Mouse (Mus musculus) kidney, adult 2 months (tissue): ENCODE measurements around the gene Mrtfb. TPM values are rescaled to one million over a fixed set of nuclear protein-coding genes. Genes with fewer than 3 reads are reported as not detected.

ENCODE experiments used
- DNase-seq: peaks from one replicate; pipeline ENCODE4 v3.0.0; 2021
- H3K27ac ChIP-seq: fragments of 200-500 bp; 2 replicates; pipeline ENCODE4 v1.5.1; 2012; ENCODE audit warnings: low read depth, low read length, control low read depth, inconsistent platforms; ENCODE audit not compliant: insufficient read depth
- H3K27me3 ChIP-seq: fragments of 200-500 bp; replicated peaks from 2 replicates; pipeline ENCODE4 v1.6.1; 2012; ENCODE audit warnings: mild to moderate bottlenecking, moderate library complexity, low read length, inconsistent platforms; ENCODE audit not compliant: control insufficient read depth, insufficient read depth
- H3K36me3 ChIP-seq: fragments of 200-500 bp; 2 replicates; pipeline ENCODE4 v1.6.1; 2012; ENCODE audit warnings: mild to moderate bottlenecking, moderate library complexity, low read length, inconsistent platforms; ENCODE audit not compliant: control insufficient read depth, insufficient read depth
- H3K4me1 ChIP-seq: fragments of 200-500 bp; 2 replicates; pipeline ENCODE4 v1.6.1; 2011; ENCODE audit warnings: low read length; ENCODE audit not compliant: control insufficient read depth, insufficient read depth
- H3K4me3 ChIP-seq: fragments of 200-500 bp; 2 replicates; pipeline ENCODE4 v1.5.1; 2011; ENCODE audit warnings: mild to moderate bottlenecking, low read depth, low read length, control low read depth; ENCODE audit not compliant: insufficient read depth
- CTCF ChIP-seq: fragments of 200-500 bp; conservative IDR thresholded peaks from 2 replicates; pipeline ENCODE4 v1.5.1; 2011; ENCODE audit warnings: low read depth, mild to moderate bottlenecking, control low read depth, low read length, moderate library complexity, mixed read lengths; ENCODE audit not compliant: insufficient read depth, insufficient read length
- POLR2A ChIP-seq: fragments of 200-500 bp; IDR thresholded peaks from one replicate; pipeline ENCODE4 v1.6.1; 2011; ENCODE audit warnings: low read depth, low read length, control low read depth
- WGBS: fragments of 180-500 bp; shearing (Covaris S2); methylation state at CpG from one replicate; pipeline ENCODE4 v1.1.7; 2018; 5-methylcytosine and 5-hydroxymethylcytosine counted together
- polyA plus RNA-seq: library from polyadenylated mRNA; depleted of rRNA; stranded (reverse); fragments of >200 nt; gene quantifications from 2 replicates; pipeline ENCODE4 v1.2.3, GENCODE M21; 2012; rRNA removed

The Mrtfb gene
- polyA plus RNA-seq, 1 experiment = 6.0 TPM

GRCm38 (mm10) chr16:13454026-13454600 is 197.8 kb downstream of the Mrtfb start:
- WGBS = 56% methylated on average over 10 of the region's 10 CpGs
- H3K4me1 ChIP-seq = no peaks in the 10 kb centered on the region
- no peak overlapping the region for H3K4me3 ChIP-seq
- no peaks in the 10 kb centered on the region for H3K36me3 ChIP-seq
- TF ChIP-seq POLR2A (no peak), CTCF (no peak)
- no peaks in the 10 kb centered on the region for H3K27me3 ChIP-seq
- DNase-seq = no peak
- H3K27ac ChIP-seq = no peak overlapping the region

- no peaks in the 10 kb centered on the region for H3K27me3 ChIP-seq
- H3K4me3 ChIP-seq = no peak overlapping the region
- H3K27ac ChIP-seq = no peak overlapping the region
- DNase-seq = peak; percentile 21
- no peaks in the 10 kb centered on the region for H3K36me3 ChIP-seq
- TF ChIP-seq CTCF = no peak
- no peak for TF ChIP-seq POLR2A
- no peaks in the 10 kb centered on the region for H3K4me1 ChIP-seq
These were observed 199.3 kb downstream of the Mrtfb start for GRCm38 (mm10) chr16:13455560-13455959.

DNA sequence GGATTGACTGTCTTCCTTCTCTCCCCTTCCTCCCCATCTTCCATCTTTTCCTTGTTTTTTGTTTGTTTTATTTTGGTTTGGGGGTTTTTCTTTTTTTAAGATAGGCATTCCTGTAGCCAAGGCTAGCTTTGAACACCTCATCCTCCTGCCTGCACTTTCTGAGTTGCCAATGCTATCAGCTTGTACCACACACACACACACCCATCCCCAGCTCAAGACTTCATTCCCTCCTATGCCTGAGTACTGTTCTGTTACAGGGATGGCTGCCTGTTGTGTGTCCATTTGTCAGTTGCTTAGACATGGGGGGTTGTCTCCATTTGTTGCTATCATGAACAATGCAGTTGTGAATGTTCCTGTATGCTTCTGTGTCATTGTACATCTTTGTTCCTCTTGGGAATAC is 202.3 kb downstream of the Mrtfb start:
- Histone ChIP-seq H3K36me3 (no peaks in the 10 kb centered on the region), H3K4me1 (no peaks in the 10 kb centered on the region), H3K27ac (no peak overlapping the region), H3K27me3 (no peaks in the 10 kb centered on the region), H3K4me3 (no peak overlapping the region)
- TF ChIP-seq CTCF (no peak), POLR2A (no peak)
- DNase-seq = no peak

GRCm38 (mm10) chr16:13460071-13460470 is 203.8 kb downstream of the Mrtfb start:
- H3K4me3 ChIP-seq = no peak overlapping the region
- no peaks in the 10 kb centered on the region for H3K36me3 ChIP-seq
- WGBS = 83% methylated on average over 1 of the region's 1 CpGs
- no peaks in the 10 kb centered on the region for H3K27me3 ChIP-seq
- H3K27ac ChIP-seq = no peak overlapping the region
- no peaks in the 10 kb centered on the region for H3K4me1 ChIP-seq
- DNase-seq = no peak
- TF ChIP-seq POLR2A (no peak), CTCF (no peak)

DNA sequence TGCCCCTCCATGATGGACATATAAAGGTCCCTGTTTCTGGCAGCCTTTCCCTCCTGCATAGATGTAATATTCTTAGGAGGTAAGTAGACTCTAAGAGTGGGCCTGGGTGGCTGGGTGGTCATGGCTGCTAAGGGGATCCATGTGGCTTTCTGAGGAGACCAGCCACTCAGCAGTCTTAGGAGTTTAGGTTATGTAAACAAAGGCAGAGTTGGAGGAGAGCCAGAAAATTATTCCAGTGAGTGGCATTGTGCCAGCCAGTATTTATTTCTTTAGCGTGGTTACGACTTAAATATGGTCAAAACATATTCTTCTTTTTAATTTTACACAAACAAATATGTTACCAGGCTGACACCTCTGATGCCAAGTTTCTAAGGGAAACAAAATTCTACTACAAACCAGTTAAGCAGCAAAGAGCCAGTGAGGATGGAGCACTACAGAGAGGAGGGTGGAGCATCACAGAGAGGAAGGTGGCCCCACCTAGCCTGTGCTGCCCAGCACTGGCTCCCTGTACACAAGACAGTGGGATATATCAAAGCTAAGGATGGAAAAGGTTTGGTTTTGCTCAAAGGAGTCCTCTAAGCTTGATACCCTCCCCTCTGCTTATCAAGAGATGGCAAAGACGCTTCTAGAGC is 204.6 kb downstream of the Mrtfb start:
- TF ChIP-seq CTCF (no peak), POLR2A (no peak)
- no peaks in the 10 kb centered on the region for H3K4me1 ChIP-seq
- no peak overlapping the region for H3K27ac ChIP-seq
- 53% methylated on average over 3 of the region's 3 CpGs for WGBS
- no peak for DNase-seq
- H3K36me3 ChIP-seq = no peaks in the 10 kb centered on the region
- H3K27me3 ChIP-seq = no peaks in the 10 kb centered on the region
- H3K4me3 ChIP-seq = no peak overlapping the region

DNA sequence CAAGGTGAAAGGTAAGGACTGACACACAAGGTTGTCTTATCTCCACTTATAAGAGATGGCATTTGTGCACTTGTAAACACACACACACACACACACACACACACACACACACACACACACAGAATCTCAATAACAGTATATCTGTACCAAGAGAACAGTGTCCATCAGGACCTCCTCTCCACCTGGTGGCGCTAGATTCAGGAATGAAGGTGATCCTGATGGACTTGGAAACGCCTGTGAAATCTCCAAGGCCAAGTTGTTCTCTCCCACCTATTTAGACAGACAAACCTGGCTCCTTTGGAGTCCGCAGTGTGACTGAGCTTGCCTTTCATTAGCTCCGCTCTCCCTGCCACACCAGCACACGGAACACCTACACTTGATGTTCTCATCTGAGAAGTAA is 208.4 kb downstream of the Mrtfb start:
- WGBS = 91% methylated on average over 5 of the region's 5 CpGs
- Histone ChIP-seq H3K27me3 (no peaks in the 10 kb centered on the region), H3K36me3 (no peaks in the 10 kb centered on the region), H3K4me1 (no peaks in the 10 kb centered on the region), H3K27ac (no peak overlapping the region), H3K4me3 (no peak overlapping the region)
- no peak for DNase-seq
- TF ChIP-seq CTCF (no peak), POLR2A (no peak)

Other genes starting within 250 kb of the Mrtfb start
- gene Ercc4, start 146.8 kb upstream of the Mrtfb start, polyA plus RNA-seq = 10.0 and 13.2 TPM in 2 replicates